ENCODE assay signal across 15 mouse cellular contexts in the genomic region with DNA sequence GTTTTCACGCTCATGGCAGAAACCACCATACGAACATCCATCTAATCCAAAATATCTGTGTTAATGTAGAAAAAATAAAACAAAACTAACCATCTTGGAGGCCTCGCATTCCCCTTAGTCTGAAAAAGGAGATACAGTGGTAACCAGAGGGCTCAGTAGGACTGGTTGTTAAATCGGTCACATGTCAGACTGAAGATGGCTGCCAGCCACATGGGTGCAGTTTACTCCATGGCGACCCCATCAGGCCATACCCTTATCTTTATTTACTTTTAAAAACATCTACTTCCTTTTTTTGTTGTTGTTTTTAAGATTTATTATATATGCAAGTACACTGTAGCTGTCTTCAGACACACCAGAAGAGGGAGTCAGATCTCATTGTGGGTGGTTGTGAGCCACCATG.
"Had no signal": no experiment of that assay in that cellular context is flagged by ENCODE, and none has a peak within 500 bp of the region (broad histone marks: within the 10 kb centered on the region; RNA-seq: fewer than 3 reads in every experiment).

No protein-coding gene starts in this region.

- ATAC-seq: intestine, postnatal 0 days; midbrain, embryonic 15.5 days had no signal

- DNase-seq: kidney, adult 8-10 months; kidney, postnatal 10 days; lung, embryonic 14.5 days; lung, postnatal 10 days; right cerebral cortex, postnatal 4 days; spleen, adult 18-20 months; thymus, adult 18-20 months; thymus, postnatal 14 days had no signal

- H3K27ac ChIP-seq: limb, embryonic 15.5 days; macrophage; midbrain, embryonic 15.5 days; neural tube, embryonic 12.5 days had no signal

- H3K9ac ChIP-seq: limb, embryonic 15.5 days; lung, embryonic 14.5 days; midbrain, embryonic 15.5 days; neural tube, embryonic 12.5 days had no signal

- H3K27me3 ChIP-seq: limb, embryonic 15.5 days; megakaryocyte, embryonic 14.5 days; midbrain, embryonic 15.5 days; neural tube, embryonic 12.5 days had no signal

- H3K4me2 ChIP-seq: limb, embryonic 15.5 days; lung, embryonic 14.5 days; midbrain, embryonic 11.5 days; midbrain, embryonic 15.5 days; neural tube, embryonic 12.5 days had no signal

- H3K9me3 ChIP-seq: limb, embryonic 15.5 days; megakaryocyte, embryonic 14.5 days; midbrain, embryonic 15.5 days; neural tube, embryonic 12.5 days had no signal

- H3K4me1 ChIP-seq: limb, embryonic 15.5 days; midbrain, embryonic 15.5 days; neural tube, embryonic 12.5 days had no signal

- H3K4me3 ChIP-seq: limb, embryonic 15.5 days; megakaryocyte, embryonic 14.5 days; midbrain, embryonic 15.5 days; neural tube, embryonic 12.5 days had no signal
